Mouse (Mus musculus): Measurements from ENCODE around the gene Taok3. TPM values are rescaled to one million over a fixed set of nuclear protein-coding genes. Genes with fewer than 3 reads are reported as not detected.

Taok3 gene
- polyA plus RNA-seq, 1 experiment from 2014 or later: 16.4 TPM

DNA sequence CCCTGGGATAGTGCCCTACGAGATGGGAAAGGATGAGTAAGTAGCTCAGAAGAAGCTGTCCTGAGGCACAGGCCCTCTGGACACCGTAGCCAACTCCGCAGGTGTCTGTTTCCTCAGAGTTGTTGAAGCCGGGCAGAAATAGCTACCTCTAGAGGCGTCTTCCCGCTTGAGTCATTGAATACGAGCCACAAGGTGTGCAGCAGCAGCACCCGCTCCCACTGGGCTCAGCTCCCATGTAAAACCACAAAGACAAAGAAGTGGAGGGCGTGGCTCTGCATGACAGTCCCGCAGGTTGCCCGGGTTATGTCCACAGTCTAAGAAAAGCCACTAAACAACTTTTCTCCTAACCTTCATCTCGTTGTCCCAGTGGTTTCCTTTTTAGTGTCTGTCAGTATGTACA, 111.1 kb downstream of the Taok3 start:
- Histone ChIP-seq H3K4me1 (replicated peaks) (no peaks in the 10 kb centered on the region), H3K9me3 (no peaks in the 10 kb centered on the region), H3K27ac (no peak overlapping the region), H3K4me3 (no peak overlapping the region), H3K27me3 (ENCODE audit: insufficient read depth, poor library complexity, severe bottlenecking) (no peaks in the 10 kb centered on the region), H3K36me3 (peaks cover 9% of the 10 kb centered on the region; the same call in 1 of the 2 replicates)
- 73% methylated on average over 12 of the region's 12 CpGs for WGBS
- DNase-seq (ENCODE audit: low spot score): no peak

DNA sequence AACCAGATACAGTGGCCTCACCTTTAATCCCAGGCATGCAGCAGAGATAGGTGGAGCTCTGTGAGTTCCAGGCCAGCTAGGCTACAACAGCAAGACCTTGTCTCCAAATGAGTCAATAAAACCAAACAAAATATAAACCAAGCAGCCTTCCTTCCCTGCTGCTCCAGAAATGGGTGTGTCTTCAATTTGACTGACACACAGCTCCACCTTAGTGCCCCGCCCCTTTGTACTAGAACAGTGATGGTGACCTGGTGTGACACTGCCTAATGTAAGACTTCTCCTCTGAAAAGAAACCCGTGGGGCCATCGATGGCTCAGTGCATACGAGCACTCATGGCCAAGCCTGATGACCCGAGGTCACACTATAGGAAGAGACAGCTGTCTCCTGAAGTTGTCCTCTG, 116.6 kb downstream of the Taok3 start:
- H3K4me1 ChIP-seq (replicated peaks): peaks cover 16% of the 10 kb centered on the region
- no peak for DNase-seq (ENCODE audit: low spot score)
- no peaks in the 10 kb centered on the region for H3K36me3 ChIP-seq
- peaks cover under 1% of the 10 kb centered on the region for H3K27me3 ChIP-seq (ENCODE audit: insufficient read depth, poor library complexity, severe bottlenecking)
- 63% methylated on average over 5 of the region's 5 CpGs for WGBS
- H3K4me3 ChIP-seq: no peak overlapping the region
- no peaks in the 10 kb centered on the region for H3K9me3 ChIP-seq
- no peak overlapping the region for H3K27ac ChIP-seq

DNA sequence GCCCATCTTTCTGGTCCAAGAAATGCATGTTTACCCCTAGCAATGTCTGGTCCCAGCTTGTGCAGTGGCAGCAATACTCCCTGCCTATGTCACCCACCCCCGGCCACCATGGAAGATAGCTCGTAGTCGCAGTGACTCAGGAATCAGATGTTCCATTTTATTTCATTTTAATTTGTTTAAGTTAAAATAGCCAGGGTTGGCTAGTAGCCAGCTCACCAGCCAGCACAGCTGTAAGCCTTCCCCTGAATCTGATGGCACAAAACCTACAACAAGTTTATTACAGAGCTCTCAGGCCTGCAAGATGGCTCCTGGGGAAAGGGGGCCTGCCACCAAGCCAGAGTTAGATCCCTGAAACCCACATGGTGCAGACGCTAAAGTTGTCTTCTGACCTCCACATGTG, 119.2 kb downstream of the Taok3 start:
- H3K36me3 ChIP-seq: 0 out of 2 replicates have a peak, but pooled peaks cover 2% of the 10 kb centered on the region
- no peak for DNase-seq (ENCODE audit: low spot score)
- peaks cover under 1% of the 10 kb centered on the region; the same call in 1 of the 2 replicates for H3K9me3 ChIP-seq
- H3K4me1 ChIP-seq (replicated peaks): peaks cover 30% of the 10 kb centered on the region
- H3K27me3 ChIP-seq (ENCODE audit: insufficient read depth, poor library complexity, severe bottlenecking): peaks cover 12% of the 10 kb centered on the region
- H3K4me3 ChIP-seq: no peak overlapping the region
- H3K27ac ChIP-seq: no peak overlapping the region
- 92% methylated on average over 4 of the region's 4 CpGs for WGBS

DNA sequence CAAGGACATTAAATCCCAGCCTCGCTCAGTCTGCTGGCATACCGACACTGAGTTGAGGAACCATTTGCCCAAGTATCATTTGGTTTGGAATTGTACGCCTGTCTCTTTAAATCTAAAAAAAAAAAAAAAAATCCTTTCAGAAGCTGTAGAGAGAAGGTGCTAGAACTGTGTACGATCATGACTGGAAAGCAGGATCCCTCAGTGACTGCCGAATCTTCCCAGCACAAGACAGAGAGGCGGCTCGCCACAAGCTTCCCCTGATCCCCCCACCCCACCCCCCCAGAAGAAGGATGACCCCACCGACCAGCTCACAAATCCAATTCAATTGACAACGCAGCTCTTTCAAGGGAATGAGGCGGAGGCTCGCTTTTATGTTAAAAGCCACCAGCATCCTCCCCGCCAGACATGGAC, 120.4 kb downstream of the Taok3 start:
- DNase-seq (ENCODE audit: low spot score): peak; percentile 46
- Histone ChIP-seq H3K4me1 (replicated peaks) (peaks cover 30% of the 10 kb centered on the region), H3K4me3 (peak overlapping the region; percentile 58), H3K27ac (peak overlapping the region; percentile 84), H3K36me3 (0 out of 2 replicates have a peak, but pooled peaks cover 6% of the 10 kb centered on the region), H3K27me3 (ENCODE audit: insufficient read depth, poor library complexity, severe bottlenecking) (peaks cover 12% of the 10 kb centered on the region), H3K9me3 (peaks cover 3% of the 10 kb centered on the region; the same call in 1 of the 2 replicates)
- 10% methylated on average over 12 of the region's 12 CpGs for WGBS

DNA sequence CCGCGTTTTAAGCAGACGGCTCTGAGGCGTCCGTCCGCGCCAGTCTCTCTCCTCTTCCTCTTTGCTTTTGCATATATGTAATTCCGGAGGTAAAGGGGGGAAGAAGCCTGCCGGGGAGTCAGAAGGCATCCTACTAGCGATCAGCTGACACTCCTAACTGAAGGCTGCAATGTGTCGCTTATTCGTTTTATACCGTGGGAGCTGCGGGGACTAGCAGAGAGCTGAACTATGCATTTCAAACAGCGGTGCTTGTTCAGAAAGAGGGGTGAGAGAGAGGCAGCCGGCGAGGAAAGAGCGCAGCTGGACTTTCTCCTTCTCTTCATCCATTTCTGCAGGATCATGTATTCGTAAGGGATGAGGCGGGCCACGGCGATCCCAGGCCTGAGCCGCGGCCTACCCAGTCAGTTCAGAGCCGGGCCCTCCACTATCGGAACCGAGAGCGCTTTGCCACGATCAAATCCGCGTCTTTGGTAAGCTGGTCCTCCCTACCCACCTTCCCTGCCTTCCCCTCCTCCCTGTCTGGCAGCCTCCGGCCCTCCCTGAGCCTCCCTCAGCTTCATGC, 120.9 kb downstream of the Taok3 start:
- WGBS: 3% methylated on average over 32 of the region's 32 CpGs
- Histone ChIP-seq H3K9me3 (peaks cover 3% of the 10 kb centered on the region; the same call in 1 of the 2 replicates), H3K27ac (peak overlapping the region; percentile 84), H3K27me3 (ENCODE audit: insufficient read depth, poor library complexity, severe bottlenecking) (peaks cover 12% of the 10 kb centered on the region), H3K4me3 (peak overlapping the region; percentile 58), H3K36me3 (0 out of 2 replicates have a peak, but pooled peaks cover 6% of the 10 kb centered on the region), H3K4me1 (replicated peaks) (peaks cover 30% of the 10 kb centered on the region)
- peak; percentile 49 for DNase-seq (ENCODE audit: low spot score)

DNA sequence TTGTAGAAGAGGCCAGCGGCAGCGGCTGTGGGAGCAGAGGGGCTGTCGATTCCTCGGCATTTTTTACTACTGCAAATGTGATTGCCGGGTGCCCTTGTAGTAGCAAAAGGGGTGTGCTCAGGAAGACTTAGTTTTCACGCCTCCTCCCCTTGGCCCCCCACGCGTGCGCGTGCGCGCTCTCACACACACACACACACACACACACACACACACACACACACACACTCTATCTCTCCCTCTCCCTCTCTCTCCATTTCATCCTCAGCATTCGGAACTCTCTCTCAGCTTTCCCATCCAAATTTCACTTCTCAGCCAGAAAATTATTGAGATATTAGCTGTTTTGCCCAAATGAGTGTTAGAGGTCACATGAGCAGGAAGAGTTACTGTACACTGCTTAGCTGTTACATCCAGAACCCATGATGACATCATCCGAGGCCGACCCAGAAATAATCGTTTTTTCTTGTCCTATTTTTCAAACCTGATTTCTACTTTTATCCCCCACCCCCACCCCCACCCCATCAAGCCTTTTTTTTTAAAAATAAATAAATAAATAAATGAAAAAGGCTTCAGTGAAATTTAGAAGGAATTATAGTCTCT, 122.1 kb downstream of the Taok3 start:
- 67% methylated on average over 16 of the region's 16 CpGs for WGBS
- DNase-seq (ENCODE audit: low spot score): no peak
- H3K27ac ChIP-seq: peak overlapping the region; percentile 8; the same call in 1 of the 2 replicates
- 0 out of 2 replicates have a peak, but pooled peaks cover 6% of the 10 kb centered on the region for H3K36me3 ChIP-seq
- H3K4me1 ChIP-seq (replicated peaks): peaks cover 30% of the 10 kb centered on the region
- H3K9me3 ChIP-seq: peaks cover 3% of the 10 kb centered on the region; the same call in 1 of the 2 replicates
- H3K4me3 ChIP-seq: peak overlapping the region; percentile 58
- peaks cover 12% of the 10 kb centered on the region for H3K27me3 ChIP-seq (ENCODE audit: insufficient read depth, poor library complexity, severe bottlenecking)

DNA sequence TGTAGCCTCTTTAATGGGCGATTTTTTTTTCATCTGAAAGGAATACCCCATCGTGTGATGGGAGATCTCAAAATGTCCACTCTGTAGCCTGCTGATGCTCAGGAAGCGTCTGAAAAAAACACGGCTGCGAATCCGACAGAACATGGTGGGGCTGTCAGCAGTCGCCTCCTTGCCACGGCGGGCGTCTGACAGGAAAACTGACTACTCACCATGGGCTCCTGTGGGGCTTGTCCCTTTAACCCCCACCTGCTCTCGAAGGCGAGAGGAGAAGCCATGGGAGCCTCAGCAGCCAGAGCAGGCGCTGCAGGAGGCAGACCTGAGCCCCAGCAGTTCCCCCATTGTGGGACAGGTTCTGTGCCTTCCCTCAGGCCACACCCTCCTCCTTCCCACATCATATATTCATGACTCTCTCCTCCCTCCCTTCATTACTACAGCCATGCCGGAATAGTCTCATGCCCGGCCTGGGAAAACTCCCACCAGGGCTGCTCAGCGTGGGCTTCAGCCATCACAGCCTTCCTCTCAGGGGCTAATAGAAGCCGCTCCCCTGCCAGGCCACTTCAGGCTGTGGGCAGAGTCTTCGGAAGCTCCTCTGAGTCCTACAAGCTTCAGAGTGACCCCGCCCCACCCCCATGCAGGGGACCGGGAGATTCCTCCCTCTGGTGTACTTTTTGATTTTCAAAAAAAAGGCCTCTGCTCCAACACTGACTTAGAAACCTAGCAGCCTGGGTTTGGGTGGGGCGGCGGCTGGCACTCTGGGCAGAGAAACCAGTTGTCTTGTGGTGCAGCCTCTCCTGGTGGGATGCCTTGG, 122.9 kb downstream of the Taok3 start:
- peak overlapping the region; percentile 73 for H3K27ac ChIP-seq
- peaks cover 30% of the 10 kb centered on the region for H3K4me1 ChIP-seq (replicated peaks)
- H3K27me3 ChIP-seq (ENCODE audit: insufficient read depth, poor library complexity, severe bottlenecking): peaks cover 12% of the 10 kb centered on the region
- H3K9me3 ChIP-seq: peaks cover 3% of the 10 kb centered on the region; the same call in 1 of the 2 replicates
- DNase-seq (ENCODE audit: low spot score): peak; percentile 27
- H3K4me3 ChIP-seq: peak overlapping the region; percentile 58
- WGBS: 23% methylated on average over 22 of the region's 22 CpGs
- 0 out of 2 replicates have a peak, but pooled peaks cover 6% of the 10 kb centered on the region for H3K36me3 ChIP-seq

DNA sequence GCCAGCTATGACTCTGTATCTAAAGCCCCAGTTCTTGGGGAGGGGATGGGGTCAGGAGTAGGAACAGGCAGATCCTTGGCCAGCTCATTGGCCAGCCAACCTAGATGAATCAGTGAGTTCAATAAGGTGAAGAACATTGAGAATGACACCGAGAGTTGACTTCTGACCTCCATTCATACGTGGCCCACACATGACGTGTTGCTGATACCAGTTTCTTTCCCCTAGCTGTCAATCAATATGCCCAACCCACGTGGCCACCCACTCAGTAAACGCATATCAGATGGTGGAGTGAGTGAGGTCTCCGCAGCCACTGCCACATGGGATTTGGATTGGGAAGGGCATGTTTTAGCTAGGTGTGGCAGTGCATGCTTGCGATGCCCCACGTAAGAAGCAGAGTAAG, 125.2 kb downstream of the Taok3 start:
- 82% methylated on average over 8 of the region's 8 CpGs for WGBS
- Histone ChIP-seq H3K4me1 (replicated peaks) (peaks cover 31% of the 10 kb centered on the region), H3K27me3 (ENCODE audit: insufficient read depth, poor library complexity, severe bottlenecking) (peaks cover 12% of the 10 kb centered on the region), H3K9me3 (peaks cover 3% of the 10 kb centered on the region; the same call in 1 of the 2 replicates), H3K36me3 (0 out of 2 replicates have a peak, but pooled peaks cover 6% of the 10 kb centered on the region), H3K4me3 (no peak overlapping the region), H3K27ac (no peak overlapping the region)
- DNase-seq (ENCODE audit: low spot score): no peak

DNA sequence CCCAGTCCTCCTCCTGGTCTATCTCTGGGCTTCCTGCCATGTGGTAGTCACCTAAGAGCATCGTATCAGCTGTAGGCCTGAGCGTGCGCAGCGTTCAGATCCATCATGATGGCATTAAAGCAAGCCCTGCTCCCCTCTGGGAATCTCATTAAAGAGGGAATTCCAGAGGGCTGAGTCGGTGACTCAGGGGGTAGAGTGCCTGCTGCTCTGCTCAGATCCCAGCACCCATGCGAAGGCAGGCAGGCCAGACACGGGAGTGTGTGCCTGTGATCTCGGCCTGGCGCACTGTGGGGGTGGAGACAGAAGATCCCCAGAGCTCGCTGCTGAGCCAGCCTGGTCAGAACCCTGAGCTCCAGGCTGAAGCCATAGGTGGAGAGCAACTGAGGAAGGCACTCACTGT, 128.4 kb downstream of the Taok3 start:
- no peak for DNase-seq (ENCODE audit: low spot score)
- Histone ChIP-seq H3K36me3 (peaks cover 28% of the 10 kb centered on the region), H3K27me3 (ENCODE audit: insufficient read depth, poor library complexity, severe bottlenecking) (no peaks in the 10 kb centered on the region), H3K9me3 (peaks cover 3% of the 10 kb centered on the region; the same call in 1 of the 2 replicates), H3K4me3 (no peak overlapping the region), H3K4me1 (replicated peaks) (peaks cover 9% of the 10 kb centered on the region), H3K27ac (no peak overlapping the region)
- WGBS: 35% methylated on average over 10 of the region's 10 CpGs

DNA sequence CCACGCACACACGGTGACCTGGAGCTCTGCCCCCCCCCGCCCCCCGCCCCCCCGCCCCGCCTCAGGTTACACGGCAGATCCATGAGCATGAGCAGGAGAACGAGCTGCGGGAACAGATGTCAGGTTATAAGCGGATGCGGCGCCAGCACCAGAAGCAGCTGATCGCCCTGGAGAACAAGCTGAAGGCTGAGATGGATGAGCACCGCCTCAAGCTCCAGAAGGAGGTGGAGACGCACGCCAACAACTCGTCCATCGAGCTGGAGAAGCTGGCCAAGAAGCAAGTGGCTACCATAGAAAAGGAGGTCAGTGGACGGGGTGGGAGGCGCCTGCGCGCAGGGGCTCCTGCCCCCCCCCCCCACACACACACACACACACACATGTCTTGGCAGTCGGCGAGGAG, 130.9 kb downstream of the Taok3 start:
- H3K4me3 ChIP-seq: no peak overlapping the region
- WGBS: 76% methylated on average over 24 of the region's 24 CpGs
- H3K27me3 ChIP-seq (ENCODE audit: insufficient read depth, poor library complexity, severe bottlenecking): no peaks in the 10 kb centered on the region
- H3K36me3 ChIP-seq: peaks cover 32% of the 10 kb centered on the region
- no peaks in the 10 kb centered on the region for H3K9me3 ChIP-seq
- no peak for DNase-seq (ENCODE audit: low spot score)
- peaks cover 9% of the 10 kb centered on the region for H3K4me1 ChIP-seq (replicated peaks)
- H3K27ac ChIP-seq: no peak overlapping the region

DNA sequence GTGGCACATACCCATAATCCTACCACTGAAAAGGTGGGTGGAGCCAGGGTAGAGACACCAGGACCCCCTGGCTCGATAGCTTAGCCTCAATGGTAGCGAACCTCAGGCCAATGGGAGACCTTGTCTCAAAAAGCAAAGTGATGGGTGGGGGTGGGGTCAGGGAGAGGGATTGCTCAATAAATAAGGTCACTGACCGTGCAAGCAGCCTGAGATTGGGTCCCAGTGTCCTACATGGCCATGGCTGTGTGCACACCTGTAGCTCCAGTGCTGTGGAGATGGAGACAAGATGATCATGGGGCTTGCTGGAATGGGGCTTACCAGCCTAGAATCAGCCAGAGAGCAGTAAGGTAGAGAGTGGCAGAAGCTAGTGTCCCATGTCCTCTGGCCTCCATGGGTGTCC, 131.8 kb downstream of the Taok3 start:
- 89% methylated on average over 3 of the region's 3 CpGs for WGBS
- no peak for DNase-seq (ENCODE audit: low spot score)
- H3K27me3 ChIP-seq (ENCODE audit: insufficient read depth, poor library complexity, severe bottlenecking): no peaks in the 10 kb centered on the region
- peaks cover 42% of the 10 kb centered on the region for H3K36me3 ChIP-seq
- no peak overlapping the region for H3K4me3 ChIP-seq
- no peak overlapping the region for H3K27ac ChIP-seq
- no peaks in the 10 kb centered on the region for H3K9me3 ChIP-seq
- H3K4me1 ChIP-seq (replicated peaks): peaks cover 9% of the 10 kb centered on the region

DNA sequence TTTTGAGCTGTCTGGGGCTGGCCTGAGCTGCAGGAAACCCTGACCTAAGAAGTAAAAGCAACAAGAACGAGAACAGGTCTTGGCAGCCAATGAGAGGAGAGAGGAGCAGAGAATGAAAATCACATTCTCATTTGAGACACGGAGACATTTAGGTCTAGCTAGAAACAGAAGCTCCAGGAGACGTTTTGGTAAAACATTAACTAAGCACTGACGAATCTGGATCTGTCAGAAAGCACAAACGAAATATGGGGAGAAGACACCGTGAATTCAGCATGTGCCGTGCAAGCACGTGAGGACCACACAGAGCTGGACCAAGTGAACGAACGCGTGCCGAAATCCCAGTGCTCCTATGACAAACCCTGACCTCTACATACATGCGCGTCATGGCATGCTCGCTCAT, 138.3 kb downstream of the Taok3 start:
- Histone ChIP-seq H3K36me3 (peaks cover 56% of the 10 kb centered on the region), H3K4me1 (replicated peaks) (no peaks in the 10 kb centered on the region), H3K27me3 (ENCODE audit: insufficient read depth, poor library complexity, severe bottlenecking) (no peaks in the 10 kb centered on the region), H3K27ac (no peak overlapping the region), H3K9me3 (no peaks in the 10 kb centered on the region), H3K4me3 (no peak overlapping the region)
- WGBS: 94% methylated on average over 15 of the region's 15 CpGs
- no peak for DNase-seq (ENCODE audit: low spot score)

DNA sequence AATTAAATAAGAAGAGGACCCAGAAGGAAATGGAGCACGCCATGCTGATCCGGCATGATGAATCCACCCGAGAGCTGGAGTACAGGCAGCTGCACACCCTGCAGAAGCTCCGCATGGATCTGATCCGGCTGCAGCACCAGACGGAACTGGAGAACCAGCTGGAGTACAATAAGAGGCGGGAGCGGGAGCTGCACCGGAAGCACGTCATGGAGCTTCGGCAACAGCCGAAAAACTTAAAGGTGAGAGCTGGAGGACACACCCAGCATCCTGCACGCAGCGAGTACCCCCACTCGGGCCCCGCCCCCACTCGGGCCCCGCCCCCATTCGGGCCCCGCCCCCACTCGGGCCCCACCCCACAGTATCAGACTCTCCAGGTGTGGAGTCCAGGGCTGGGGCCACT, 143.6 kb downstream of the Taok3 start:
- Histone ChIP-seq H3K9me3 (peaks cover 6% of the 10 kb centered on the region), H3K27ac (no peak overlapping the region), H3K4me1 (replicated peaks) (peaks cover 10% of the 10 kb centered on the region; the same call in 1 of the 2 replicates), H3K4me3 (no peak overlapping the region), H3K36me3 (peaks cover 40% of the 10 kb centered on the region), H3K27me3 (ENCODE audit: insufficient read depth, poor library complexity, severe bottlenecking) (no peaks in the 10 kb centered on the region)
- no peak for DNase-seq (ENCODE audit: low spot score)
- WGBS: 88% methylated on average over 21 of the region's 21 CpGs

Measured in hindbrain, embryonic 10.5 days (tissue).